Mouse (Mus musculus) limb, embryonic 10.5 days (tissue): ENCODE data around the gene Tram2. TPM values are rescaled to one million over a fixed set of nuclear protein-coding genes. Genes with fewer than 3 reads are reported as not detected.

Experiments used
- DNase-seq: peaks from one replicate; pipeline ENCODE4 v3.0.0-alpha.2; 2017; ENCODE audit warnings: low spot score
- H3K27ac ChIP-seq: fragments of 300-500 bp; sonication (generic); 2 replicates; pipeline ENCODE4 v1.5.1; 2016; ENCODE audit warnings: mild to moderate bottlenecking
- H3K27me3 ChIP-seq: fragments of 300-500 bp; sonication (generic); 2 replicates; pipeline ENCODE4 v1.6.1; 2016; ENCODE audit warnings: low read depth, mild to moderate bottlenecking; ENCODE audit not compliant: poor library complexity, severe bottlenecking
- H3K36me3 ChIP-seq: fragments of 300-500 bp; sonication (generic); 2 replicates; pipeline ENCODE4 v1.6.1; 2016; ENCODE audit warnings: mild to moderate bottlenecking, moderate library complexity
- H3K4me1 ChIP-seq: fragments of 300-500 bp; sonication (generic); 2 replicates; pipeline ENCODE4 v1.6.1; 2016
- H3K4me3 ChIP-seq: fragments of 300-500 bp; sonication (generic); 2 replicates; pipeline ENCODE4 v1.5.1; 2016; ENCODE audit warnings: mild to moderate bottlenecking, moderate library complexity
- H3K9me3 ChIP-seq: fragments of 300-500 bp; sonication (generic); replicated peaks from 2 replicates; pipeline ENCODE4 v1.6.1; 2016; ENCODE audit warnings: mild to moderate bottlenecking
- WGBS: fragments of 180-500 bp; shearing (Covaris S2); methylation state at CpG from one replicate; pipeline ENCODE4 v1.1.7; 2016; 5-methylcytosine and 5-hydroxymethylcytosine counted together
- polyA plus RNA-seq: library from polyadenylated mRNA; unstranded; fragments of >200 nt; fragmentation: Nextera tagmentation; extraction: Ambion mirVana; gene quantifications from 2 replicates; pipeline ENCODE4 v1.2.1, GENCODE M21; 2016

Tram2 gene
- polyA plus RNA-seq, 1 experiment from 2014 or later = 6.1 TPM

- H3K4me1 ChIP-seq = peaks cover 38% of the 10 kb centered on the region
- H3K36me3 ChIP-seq = no peaks in the 10 kb centered on the region
- H3K9me3 ChIP-seq = no peaks in the 10 kb centered on the region
- no peaks in the 10 kb centered on the region for H3K27me3 ChIP-seq
- H3K4me3 ChIP-seq = peak overlapping the region; percentile 76
- 1% methylated on average over 34 of the region's 36 CpGs for WGBS
- DNase-seq = no peak
- peak overlapping the region; percentile 93 for H3K27ac ChIP-seq
Observed at GRCm38 (mm10) chr1:21078481-21079214, 381 bp downstream of the Tram2 start.

- peaks cover 38% of the 10 kb centered on the region for H3K4me1 ChIP-seq
- WGBS = 87% methylated on average over 7 of the region's 7 CpGs
Observed at GRCm38 (mm10) chr1:21077619-21078018, 1.4 kb downstream of the Tram2 start.

GRCm38 (mm10) chr1:21077191-21077590 is 1.8 kb downstream of the Tram2 start:
- DNase-seq = peak; percentile 31
- 70% methylated on average over 5 of the region's 5 CpGs for WGBS
- H3K4me1 ChIP-seq = peaks cover 38% of the 10 kb centered on the region
- H3K27me3 ChIP-seq = no peaks in the 10 kb centered on the region
- H3K27ac ChIP-seq = 0 out of 2 replicates have a peak overlapping the region, but pooled peaks have one; percentile 20
- H3K9me3 ChIP-seq = no peaks in the 10 kb centered on the region
- peak overlapping the region; percentile 76; the same call in 1 of the 2 replicates for H3K4me3 ChIP-seq
- 0 out of 2 replicates have a peak, but pooled peaks cover 2% of the 10 kb centered on the region for H3K36me3 ChIP-seq

More at GRCm38 (mm10) chr1:21077619-21078018, 1.4 kb downstream of the Tram2 start:
- peak overlapping the region; percentile 76 for H3K4me3 ChIP-seq
- H3K27me3 ChIP-seq = no peaks in the 10 kb centered on the region
- H3K27ac ChIP-seq = no peak overlapping the region
- H3K36me3 ChIP-seq = 0 out of 2 replicates have a peak, but pooled peaks cover under 1% of the 10 kb centered on the region
- H3K9me3 ChIP-seq = no peaks in the 10 kb centered on the region
- DNase-seq = no peak

- Histone ChIP-seq H3K9me3 (no peaks in the 10 kb centered on the region), H3K4me3 (peak overlapping the region; percentile 21; the same call in 1 of the 2 replicates), H3K27me3 (no peaks in the 10 kb centered on the region), H3K27ac (peak overlapping the region; percentile 70), H3K4me1 (peaks cover 38% of the 10 kb centered on the region), H3K36me3 (0 out of 2 replicates have a peak, but pooled peaks cover 5% of the 10 kb centered on the region)
- 31% methylated on average over 6 of the region's 6 CpGs for WGBS
- no peak for DNase-seq
Observed at GRCm38 (mm10) chr1:21075986-21076495, 3.0 kb downstream of the Tram2 start.

GRCm38 (mm10) chr1:21074231-21074630 is 4.8 kb downstream of the Tram2 start:
- 0 out of 2 replicates have a peak, but pooled peaks cover 5% of the 10 kb centered on the region for H3K36me3 ChIP-seq
- DNase-seq = no peak
- no peak overlapping the region for H3K4me3 ChIP-seq
- H3K27me3 ChIP-seq = no peaks in the 10 kb centered on the region
- H3K27ac ChIP-seq = no peak overlapping the region
- peaks cover 41% of the 10 kb centered on the region for H3K4me1 ChIP-seq
- no peaks in the 10 kb centered on the region for H3K9me3 ChIP-seq
- WGBS = 78% methylated on average over 5 of the region's 5 CpGs

- H3K27me3 ChIP-seq = no peaks in the 10 kb centered on the region
- no peak for DNase-seq
- H3K9me3 ChIP-seq = no peaks in the 10 kb centered on the region
- H3K36me3 ChIP-seq = peaks cover 6% of the 10 kb centered on the region; the same call in 1 of the 2 replicates
- no peak overlapping the region for H3K27ac ChIP-seq
- peaks cover 34% of the 10 kb centered on the region for H3K4me1 ChIP-seq
- 90% methylated on average over 12 of the region's 12 CpGs for WGBS
- H3K4me3 ChIP-seq = no peak overlapping the region
Observed at GRCm38 (mm10) chr1:21072875-21073444, 6.1 kb downstream of the Tram2 start.

GRCm38 (mm10) chr1:21070658-21071057 is 8.4 kb downstream of the Tram2 start:
- Histone ChIP-seq H3K27me3 (no peaks in the 10 kb centered on the region), H3K9me3 (no peaks in the 10 kb centered on the region), H3K27ac (no peak overlapping the region), H3K4me3 (no peak overlapping the region), H3K36me3 (peaks cover 18% of the 10 kb centered on the region), H3K4me1 (peaks cover 10% of the 10 kb centered on the region)
- DNase-seq = no peak
- 87% methylated on average over 13 of the region's 13 CpGs for WGBS

GRCm38 (mm10) chr1:21069830-21070522 is 9.1 kb downstream of the Tram2 start:
- no peak for DNase-seq
- Histone ChIP-seq H3K27ac (no peak overlapping the region), H3K36me3 (peaks cover 18% of the 10 kb centered on the region), H3K27me3 (no peaks in the 10 kb centered on the region), H3K4me1 (peaks cover 4% of the 10 kb centered on the region), H3K9me3 (no peaks in the 10 kb centered on the region), H3K4me3 (no peak overlapping the region)
- WGBS = 84% methylated on average over 12 of the region's 12 CpGs

- Histone ChIP-seq H3K27ac (no peak overlapping the region), H3K4me1 (peaks cover 3% of the 10 kb centered on the region; the same call in 1 of the 2 replicates), H3K36me3 (peaks cover 26% of the 10 kb centered on the region), H3K9me3 (no peaks in the 10 kb centered on the region), H3K27me3 (no peaks in the 10 kb centered on the region), H3K4me3 (no peak overlapping the region)
- WGBS = 82% methylated on average over 1 of the region's 1 CpGs
- DNase-seq = no peak
Observed at GRCm38 (mm10) chr1:21068491-21068890, 10.5 kb downstream of the Tram2 start.

GRCm38 (mm10) chr1:21067536-21068221 is 11.3 kb downstream of the Tram2 start:
- Histone ChIP-seq H3K36me3 (peaks cover 26% of the 10 kb centered on the region), H3K27me3 (no peaks in the 10 kb centered on the region), H3K27ac (no peak overlapping the region), H3K4me1 (peaks cover 3% of the 10 kb centered on the region; the same call in 1 of the 2 replicates), H3K4me3 (no peak overlapping the region), H3K9me3 (no peaks in the 10 kb centered on the region)
- no peak for DNase-seq
- 89% methylated on average over 11 of the region's 11 CpGs for WGBS

GRCm38 (mm10) chr1:21064153-21064552 is 14.9 kb downstream of the Tram2 start:
- Histone ChIP-seq H3K36me3 (peaks cover 38% of the 10 kb centered on the region), H3K27ac (no peak overlapping the region), H3K9me3 (no peaks in the 10 kb centered on the region), H3K27me3 (no peaks in the 10 kb centered on the region), H3K4me1 (no peaks in the 10 kb centered on the region), H3K4me3 (no peak overlapping the region)
- WGBS = 91% methylated on average over 5 of the region's 5 CpGs
- no peak for DNase-seq

- WGBS = 90% methylated on average over 5 of the region's 5 CpGs
- no peak for DNase-seq
- H3K27ac ChIP-seq = no peak overlapping the region
Observed at GRCm38 (mm10) chr1:21059385-21060109, 19.5 kb downstream of the Tram2 start.

More at GRCm38 (mm10) chr1:21059385-21060109, 19.5 kb downstream of the Tram2 start:
- Histone ChIP-seq H3K9me3 (no peaks in the 10 kb centered on the region), H3K4me3 (no peak overlapping the region), H3K4me1 (no peaks in the 10 kb centered on the region), H3K36me3 (peaks cover 34% of the 10 kb centered on the region), H3K27me3 (no peaks in the 10 kb centered on the region)
